Mouse (Mus musculus) ES-E14 (cell line): ENCODE measurements around the gene Olfr204. TPM values are rescaled to one million over a fixed set of nuclear protein-coding genes. Genes with fewer than 3 reads are reported as not detected.
"Not testable (repeated sequence)": the region's sequence is repeated elsewhere in the genome, so short reads cannot be mapped to it uniquely, and the experiment has no call there.

Experiments
- DNase-seq: peaks from one replicate; pipeline ENCODE4 v3.0.0-alpha.2; 2013; ENCODE audit warnings: low read depth, low spot score
- H3K27ac ChIP-seq: 2 replicates; pipeline ENCODE4 v1.5.1; 2012; ENCODE audit warnings: low read depth, mild to moderate bottlenecking, low read length, moderate library complexity, mixed read lengths; ENCODE audit not compliant: poor library complexity, insufficient read depth, severe bottlenecking
- H3K36me3 ChIP-seq: 2 replicates; pipeline ENCODE4 v1.6.1; 2012; ENCODE audit warnings: mild to moderate bottlenecking, low read length, moderate library complexity, mixed read lengths; ENCODE audit not compliant: control insufficient read depth, poor library complexity, insufficient read depth, severe bottlenecking
- H3K4me1 ChIP-seq, 2 experiments: fragments of 150-350 bp in 1 of 2; sonication (generic) in 1 of 2; 2 replicates each; pipeline ENCODE4 v1.6.1; 2012; ENCODE audit warnings: low read length in 2 of 2, mild to moderate bottlenecking in 1 of 2, mixed read lengths in 1 of 2; ENCODE audit not compliant: control insufficient read depth in 2 of 2, insufficient read depth in 2 of 2, poor library complexity in 1 of 2
- H3K4me3 ChIP-seq, 2 experiments: fragments of 150-350 bp in 1 of 2; sonication (generic) in 1 of 2; 2 replicates each; pipeline ENCODE4 v1.5.1; 2012; ENCODE audit warnings: low read length in 2 of 2, low read depth in 1 of 2, mild to moderate bottlenecking in 1 of 2, mixed read lengths in 1 of 2; ENCODE audit not compliant: insufficient read depth in 1 of 2, poor library complexity in 1 of 2, severe bottlenecking in 1 of 2
- H3K9ac ChIP-seq: 2 replicates; pipeline ENCODE4 v1.6.1; 2012; ENCODE audit warnings: low read depth, mild to moderate bottlenecking, low read length, mixed read lengths; ENCODE audit not compliant: poor library complexity, insufficient read depth, severe bottlenecking
- H3K9me3 ChIP-seq: fragments of 150-350 bp; sonication (generic); 2 replicates; pipeline ENCODE4 v1.6.1; 2012; ENCODE audit warnings: low read depth, mild to moderate bottlenecking, low read length; ENCODE audit not compliant: control insufficient read depth, insufficient read depth
- CHD2 ChIP-seq: IDR thresholded peaks from 2 replicates; pipeline ENCODE4 v1.6.1; 2014; ENCODE audit warnings: mild to moderate bottlenecking, low read depth, low read length, inconsistent platforms
- HCFC1 ChIP-seq: IDR thresholded peaks from 2 replicates; pipeline ENCODE4 v1.6.1; 2012; ENCODE audit warnings: low read length, inconsistent platforms, borderline replicate concordance; ENCODE audit not compliant: insufficient read depth
- MAFK ChIP-seq: IDR thresholded peaks from 2 replicates; pipeline ENCODE4 v1.6.1; 2014; ENCODE audit warnings: mild to moderate bottlenecking, low read depth, low read length, inconsistent platforms; ENCODE audit not compliant: insufficient read depth
- ZC3H11A ChIP-seq: IDR thresholded peaks from 2 replicates; pipeline ENCODE4 v1.6.1; 2012; ENCODE audit warnings: low read depth, mild to moderate bottlenecking, inconsistent platforms, low read length, borderline replicate concordance
- ZNF384 ChIP-seq: IDR thresholded peaks from 2 replicates; pipeline ENCODE4 v1.6.1; 2012; ENCODE audit warnings: low read depth, low read length, inconsistent platforms
- in situ Hi-C, 2 experiments: fragments of 600-800 bp; cut with MboI; formaldehyde crosslinking; loops; one replicate each; pipeline ENCODE4 v1.15.1; 2025; ENCODE audit warnings: low sequenced_read_pairs in 2 of 2, inconsistent platforms in 1 of 2; ENCODE audit not compliant: unreplicated experiment in 2 of 2
- total RNA-seq: library from RNA; depleted of rRNA; stranded (reverse); fragments of 300-350 nt; gene quantifications from 2 replicates; pipeline ENCODE4 v1.2.3, GENCODE M21; 2012

Olfr204 gene
- total RNA-seq, 1 experiment, result not detected

- Histone ChIP-seq H3K4me1 (no peaks in the 10 kb centered on the region), H3K9me3 (no peaks in the 10 kb centered on the region), H3K27ac (no peak within 1 kb of the TSS), H3K36me3 (no peaks in the 10 kb centered on the region), H3K9ac (no peak within 1 kb of the TSS), H3K4me3 (no peak within 1 kb of the TSS)
- DNase-seq, result no peak
- in situ Hi-C loops, result no loop called here
- TF ChIP-seq ZNF384 (no peak), HCFC1 (no peak), ZC3H11A (no peak), MAFK (no peak), CHD2 (no peak)
Measured at GRCm38 (mm10) chr16:59298581-59298980, 19.5 kb downstream of the Olfr204 start, which contains the start of gene Olfr203. Gene Olfr203, plus strand, starts transcription at chr16:59298881.

GRCm38 (mm10) chr16:59287576-59287975, 30.5 kb downstream of the Olfr204 start:
- H3K4me1 ChIP-seq, H3K27ac ChIP-seq, H3K9ac ChIP-seq, in situ Hi-C loops, DNase-seq, H3K4me3 ChIP-seq, H3K9me3 ChIP-seq, H3K36me3 ChIP-seq: not testable (repeated sequence)

DNA sequence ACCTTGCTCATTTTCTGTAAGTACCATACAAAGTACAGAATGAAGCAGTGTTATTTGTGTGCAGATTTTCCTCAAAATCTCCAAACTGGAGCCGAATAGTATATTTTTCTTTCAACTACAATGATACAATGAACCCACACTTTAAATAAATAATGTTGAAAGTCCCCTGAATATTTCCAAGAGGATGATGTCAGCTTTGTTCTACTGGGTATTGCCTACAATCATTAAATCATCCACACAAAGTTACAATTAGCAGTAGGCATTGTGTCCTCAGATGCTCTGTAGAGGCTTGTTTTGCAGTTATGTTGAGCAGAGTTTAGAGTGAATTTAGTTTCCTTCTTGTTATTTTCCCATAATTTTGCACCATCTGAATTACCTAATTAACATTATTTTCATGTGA, 31.4 kb downstream of the Olfr204 start, which contains the start of gene Olfr202:
Gene Olfr202 (minus strand): TSS at position 101 of the 400 bp plus-strand sequence.
- H3K27ac ChIP-seq, result no peak within 1 kb of the TSS
- H3K4me3 ChIP-seq, result no peak within 1 kb of the TSS
- no peak within 1 kb of the TSS for H3K9ac ChIP-seq
- H3K9me3 ChIP-seq, result no peaks in the 10 kb centered on the region
- TF ChIP-seq ZC3H11A (no peak), MAFK (no peak), HCFC1 (no peak), ZNF384 (no peak), CHD2 (no peak)
- no peak for DNase-seq
- no peaks in the 10 kb centered on the region for H3K36me3 ChIP-seq
- H3K4me1 ChIP-seq, result no peaks in the 10 kb centered on the region
- in situ Hi-C loops, result no loop called here

- Histone ChIP-seq H3K9me3 (no peaks in the 10 kb centered on the region), H3K36me3 (no peaks in the 10 kb centered on the region), H3K4me1 (no peaks in the 10 kb centered on the region), H3K9ac (no peak overlapping the region), H3K27ac (no peak overlapping the region), H3K4me3 (no peak overlapping the region)
- TF ChIP-seq ZNF384, result no peak
- TF ChIP-seq HCFC1, result no peak
- TF ChIP-seq MAFK, result no peak
- TF ChIP-seq ZC3H11A, result no peak
- TF ChIP-seq CHD2, result no peak
- no peak for DNase-seq
- in situ Hi-C loops, result no loop called here
Measured at GRCm38 (mm10) chr16:59283476-59283875, 34.6 kb downstream of the Olfr204 start.

- Histone ChIP-seq H3K9me3 (no peaks in the 10 kb centered on the region), H3K27ac (no peak overlapping the region), H3K4me3 (no peak overlapping the region), H3K36me3 (no peaks in the 10 kb centered on the region), H3K9ac (no peak overlapping the region), H3K4me1 (no peaks in the 10 kb centered on the region)
- TF ChIP-seq HCFC1 (no peak), ZNF384 (no peak), MAFK (no peak), CHD2 (no peak), ZC3H11A (no peak)
- DNase-seq, result no peak
- in situ Hi-C loops, result no loop called here
Measured at GRCm38 (mm10) chr16:59280542-59280941, 37.5 kb downstream of the Olfr204 start.

GRCm38 (mm10) chr16:59272532-59272931, 45.5 kb downstream of the Olfr204 start, which contains the start of gene Olfr201:
Gene Olfr201, minus strand, starts transcription at chr16:59272632.
- H3K4me1 ChIP-seq, in situ Hi-C loops, H3K27ac ChIP-seq, H3K9ac ChIP-seq, H3K4me3 ChIP-seq, DNase-seq, H3K9me3 ChIP-seq, H3K36me3 ChIP-seq: not testable (repeated sequence)

GRCm38 (mm10) chr16:59269097-59269496, 49.0 kb downstream of the Olfr204 start:
- H3K36me3 ChIP-seq, H3K9me3 ChIP-seq, H3K4me1 ChIP-seq, H3K9ac ChIP-seq, H3K27ac ChIP-seq, in situ Hi-C loops, H3K4me3 ChIP-seq, DNase-seq: not testable (repeated sequence)
